Mouse (Mus musculus) hindbrain, embryonic 16.5 days (tissue): ENCODE results near the gene Mylk. TPM values are rescaled to one million over a fixed set of nuclear protein-coding genes. Genes with fewer than 3 reads are reported as not detected.

Source experiments
- ATAC-seq: fragments of 200-750 bp; cut with Nextera tagmentation; 2 replicates; pipeline ENCODE4 v1.8.0; 2017; ENCODE audit warnings: moderate TSS enrichment, moderate library complexity
- H3K27ac ChIP-seq: fragments of 300-500 bp; sonication (generic); 2 replicates; pipeline ENCODE4 v1.5.1; 2014; ENCODE audit warnings: low read depth, mild to moderate bottlenecking, control low read depth, low read length, moderate library complexity
- H3K27me3 ChIP-seq: fragments of 300-500 bp; sonication (generic); replicated peaks from 2 replicates; pipeline ENCODE4 v1.6.1; 2014; ENCODE audit warnings: low read length; ENCODE audit not compliant: control insufficient read depth, insufficient read depth
- H3K36me3 ChIP-seq: fragments of 300-500 bp; sonication (generic); 2 replicates; pipeline ENCODE4 v1.6.1; 2014; ENCODE audit warnings: mild to moderate bottlenecking, low read length, moderate library complexity, mixed read lengths; ENCODE audit not compliant: control insufficient read depth, insufficient read depth
- H3K4me1 ChIP-seq: fragments of 300-500 bp; sonication (generic); 2 replicates; pipeline ENCODE4 v1.6.1; 2014; ENCODE audit warnings: low read depth, low read length; ENCODE audit not compliant: control insufficient read depth, insufficient read depth
- H3K4me2 ChIP-seq: fragments of 300-500 bp; sonication (generic); 2 replicates; pipeline ENCODE4 v1.6.1; 2014; ENCODE audit warnings: mild to moderate bottlenecking, low read length, control low read depth, moderate library complexity
- H3K4me3 ChIP-seq: fragments of 300-500 bp; sonication (generic); 2 replicates; pipeline ENCODE4 v1.5.1; 2014; ENCODE audit warnings: mild to moderate bottlenecking, low read length, control low read depth, moderate library complexity
- H3K9ac ChIP-seq: fragments of 300-500 bp; sonication (generic); 2 replicates; pipeline ENCODE4 v1.6.1; 2014; ENCODE audit warnings: low read depth, mild to moderate bottlenecking, control low read depth, low read length, moderate library complexity
- H3K9me3 ChIP-seq: fragments of 300-500 bp; sonication (generic); 2 replicates; pipeline ENCODE4 v1.6.1; 2014; ENCODE audit warnings: mild to moderate bottlenecking, low read length, moderate library complexity; ENCODE audit not compliant: control insufficient read depth
- WGBS: fragments of 180-500 bp; shearing (Covaris S2); extraction: QIAGEN DNeasy Blood & Tissue Kit; methylation state at CpG from one replicate; pipeline ENCODE4 v1.1.7; 2014; 5-methylcytosine and 5-hydroxymethylcytosine counted together
- polyA plus RNA-seq: library from polyadenylated mRNA; unstranded; fragments of >200 nt; fragmentation: Nextera tagmentation; extraction: Ambion mirVana; gene quantifications from 2 replicates; pipeline ENCODE4 v1.2.1, GENCODE M21; 2015

The Mylk gene
- polyA plus RNA-seq, 1 experiment from 2014 or later, result 4.6 TPM

GRCm38 (mm10) chr16:34729371-34729770, 15.6 kb upstream of the Mylk start:
- no peak overlapping the region for H3K4me3 ChIP-seq
- H3K4me1 ChIP-seq, result no peaks in the 10 kb centered on the region
- no peaks in the 10 kb centered on the region for H3K9me3 ChIP-seq
- 88% methylated on average over 1 of the region's 1 CpGs for WGBS
- H3K36me3 ChIP-seq, result no peaks in the 10 kb centered on the region
- ATAC-seq, result no peak
- H3K27me3 ChIP-seq, result no peaks in the 10 kb centered on the region
- no peak overlapping the region for H3K4me2 ChIP-seq
- H3K27ac ChIP-seq, result no peak overlapping the region
- H3K9ac ChIP-seq, result no peak overlapping the region

GRCm38 (mm10) chr16:34738656-34739233, 6.3 kb upstream of the Mylk start:
- WGBS, result 93% methylated on average over 4 of the region's 4 CpGs
- ATAC-seq, result no peak
- no peak overlapping the region for H3K4me2 ChIP-seq

GRCm38 (mm10) chr16:34742930-34743329, 2.1 kb upstream of the Mylk start:
- 41% methylated on average over 2 of the region's 2 CpGs for WGBS
- no peak for ATAC-seq

More at GRCm38 (mm10) chr16:34738656-34739233, 6.3 kb upstream of the Mylk start:
- no peaks in the 10 kb centered on the region for H3K4me1 ChIP-seq
- H3K4me3 ChIP-seq, result no peak overlapping the region
- no peak overlapping the region for H3K27ac ChIP-seq
- peaks cover 3% of the 10 kb centered on the region for H3K27me3 ChIP-seq
- no peak overlapping the region for H3K9ac ChIP-seq
- H3K9me3 ChIP-seq, result no peaks in the 10 kb centered on the region
- no peaks in the 10 kb centered on the region for H3K36me3 ChIP-seq

GRCm38 (mm10) chr16:34748081-34748720, 3.2 kb downstream of the Mylk start:
- Histone ChIP-seq H3K9ac (no peak overlapping the region), H3K27me3 (peaks cover 13% of the 10 kb centered on the region), H3K36me3 (no peaks in the 10 kb centered on the region), H3K4me1 (peaks cover 10% of the 10 kb centered on the region), H3K4me2 (no peak overlapping the region), H3K27ac (no peak overlapping the region), H3K9me3 (peaks cover 3% of the 10 kb centered on the region; the same call in 1 of the 2 replicates), H3K4me3 (no peak overlapping the region)
- WGBS, result 18% methylated on average over 11 of the region's 11 CpGs
- ATAC-seq, result no peak

More at GRCm38 (mm10) chr16:34742930-34743329, 2.1 kb upstream of the Mylk start:
- H3K9me3 ChIP-seq, result no peaks in the 10 kb centered on the region
- H3K4me2 ChIP-seq, result no peak overlapping the region
- H3K9ac ChIP-seq, result no peak overlapping the region
- no peaks in the 10 kb centered on the region for H3K36me3 ChIP-seq
- no peak overlapping the region for H3K4me3 ChIP-seq
- H3K27me3 ChIP-seq, result peaks cover 13% of the 10 kb centered on the region
- peaks cover 7% of the 10 kb centered on the region for H3K4me1 ChIP-seq
- no peak overlapping the region for H3K27ac ChIP-seq

GRCm38 (mm10) chr16:34749536-34749935, 4.5 kb downstream of the Mylk start:
- H3K4me3 ChIP-seq, result no peak overlapping the region
- H3K36me3 ChIP-seq, result no peaks in the 10 kb centered on the region
- H3K4me2 ChIP-seq, result no peak overlapping the region
- H3K4me1 ChIP-seq, result peaks cover 10% of the 10 kb centered on the region
- WGBS, result 68% methylated on average over 4 of the region's 4 CpGs
- H3K9me3 ChIP-seq, result peaks cover 3% of the 10 kb centered on the region; the same call in 1 of the 2 replicates
- no peak overlapping the region for H3K27ac ChIP-seq
- H3K9ac ChIP-seq, result no peak overlapping the region
- no peak for ATAC-seq
- H3K27me3 ChIP-seq, result peaks cover 8% of the 10 kb centered on the region

- ATAC-seq, result no peak
- Histone ChIP-seq H3K4me1 (peaks cover 3% of the 10 kb centered on the region), H3K9me3 (peaks cover 3% of the 10 kb centered on the region; the same call in 1 of the 2 replicates), H3K27me3 (no peaks in the 10 kb centered on the region; the same call in 1 of the 2 replicates), H3K36me3 (no peaks in the 10 kb centered on the region), H3K9ac (no peak overlapping the region), H3K27ac (no peak overlapping the region), H3K4me3 (no peak overlapping the region), H3K4me2 (no peak overlapping the region)
- WGBS, result 53% methylated on average over 3 of the region's 3 CpGs
Measured at GRCm38 (mm10) chr16:34752026-34752425, 7.0 kb downstream of the Mylk start.

GRCm38 (mm10) chr16:34752977-34753376, 8.0 kb downstream of the Mylk start:
- H3K36me3 ChIP-seq, result no peaks in the 10 kb centered on the region

GRCm38 (mm10) chr16:34756991-34757390, 12.0 kb downstream of the Mylk start:
- Histone ChIP-seq H3K27me3 (no peaks in the 10 kb centered on the region; the same call in 1 of the 2 replicates), H3K4me2 (no peak overlapping the region), H3K36me3 (no peaks in the 10 kb centered on the region), H3K9me3 (peaks cover 3% of the 10 kb centered on the region; the same call in 1 of the 2 replicates), H3K4me3 (no peak overlapping the region), H3K27ac (no peak overlapping the region), H3K4me1 (no peaks in the 10 kb centered on the region), H3K9ac (no peak overlapping the region)
- no peak for ATAC-seq
- 81% methylated on average over 7 of the region's 7 CpGs for WGBS

More at GRCm38 (mm10) chr16:34752977-34753376, 8.0 kb downstream of the Mylk start:
- no peak for ATAC-seq
- H3K27me3 ChIP-seq, result no peaks in the 10 kb centered on the region; the same call in 1 of the 2 replicates
- H3K4me3 ChIP-seq, result no peak overlapping the region
- peaks cover 3% of the 10 kb centered on the region; the same call in 1 of the 2 replicates for H3K9me3 ChIP-seq
- H3K27ac ChIP-seq, result no peak overlapping the region
- H3K9ac ChIP-seq, result no peak overlapping the region
- no peak overlapping the region for H3K4me2 ChIP-seq
- 88% methylated on average over 3 of the region's 3 CpGs for WGBS
- peaks cover 3% of the 10 kb centered on the region for H3K4me1 ChIP-seq

GRCm38 (mm10) chr16:34758205-34758604, 13.2 kb downstream of the Mylk start:
- Histone ChIP-seq H3K9ac (no peak overlapping the region), H3K27me3 (no peaks in the 10 kb centered on the region; the same call in 1 of the 2 replicates), H3K36me3 (no peaks in the 10 kb centered on the region), H3K4me2 (no peak overlapping the region), H3K4me1 (no peaks in the 10 kb centered on the region), H3K27ac (no peak overlapping the region), H3K4me3 (no peak overlapping the region), H3K9me3 (no peaks in the 10 kb centered on the region)
- ATAC-seq, result no peak
- 55% methylated on average over 5 of the region's 5 CpGs for WGBS
